Mouse (Mus musculus) monocyte, adult 2 months (primary cell): ENCODE results near the gene Il3.

Source experiments
- DNase-seq, 2 experiments: peaks; one replicate each; pipeline ENCODE4 v3.0.0; 2022; ENCODE audit warnings: low spot score in 2 of 2, low read depth in 1 of 2

Il3 gene

GRCm38 (mm10) chr11:54287821-54288453, 20.9 kb upstream of the Il3 start:
- DNase-seq, result no peak

DNA sequence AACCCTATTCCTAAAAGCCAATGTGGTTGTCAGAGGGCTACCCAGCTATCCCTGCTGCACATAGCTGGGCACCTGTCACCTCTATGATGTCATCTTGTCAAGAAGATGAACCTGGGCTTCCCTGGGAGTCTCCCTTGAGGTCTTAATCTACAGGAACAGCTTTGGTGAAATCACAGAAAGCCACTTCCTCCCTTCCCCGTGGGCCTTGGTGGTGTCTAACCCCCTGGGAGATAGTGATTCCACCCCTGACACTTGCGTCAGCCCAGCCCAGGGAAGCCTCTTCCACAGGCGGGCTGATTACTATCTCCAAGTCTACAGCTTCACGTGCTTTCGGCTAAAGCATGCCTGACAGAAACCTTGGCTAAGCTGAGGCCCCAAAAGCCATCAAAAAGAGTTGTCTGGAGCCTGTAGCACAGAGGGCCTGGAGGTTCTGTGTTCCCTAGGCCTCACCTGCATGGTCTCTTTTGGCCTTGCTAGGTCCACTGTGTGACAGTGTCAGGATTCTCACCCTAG, 4.4 kb upstream of the Il3 start:
- no peak for DNase-seq

DNA sequence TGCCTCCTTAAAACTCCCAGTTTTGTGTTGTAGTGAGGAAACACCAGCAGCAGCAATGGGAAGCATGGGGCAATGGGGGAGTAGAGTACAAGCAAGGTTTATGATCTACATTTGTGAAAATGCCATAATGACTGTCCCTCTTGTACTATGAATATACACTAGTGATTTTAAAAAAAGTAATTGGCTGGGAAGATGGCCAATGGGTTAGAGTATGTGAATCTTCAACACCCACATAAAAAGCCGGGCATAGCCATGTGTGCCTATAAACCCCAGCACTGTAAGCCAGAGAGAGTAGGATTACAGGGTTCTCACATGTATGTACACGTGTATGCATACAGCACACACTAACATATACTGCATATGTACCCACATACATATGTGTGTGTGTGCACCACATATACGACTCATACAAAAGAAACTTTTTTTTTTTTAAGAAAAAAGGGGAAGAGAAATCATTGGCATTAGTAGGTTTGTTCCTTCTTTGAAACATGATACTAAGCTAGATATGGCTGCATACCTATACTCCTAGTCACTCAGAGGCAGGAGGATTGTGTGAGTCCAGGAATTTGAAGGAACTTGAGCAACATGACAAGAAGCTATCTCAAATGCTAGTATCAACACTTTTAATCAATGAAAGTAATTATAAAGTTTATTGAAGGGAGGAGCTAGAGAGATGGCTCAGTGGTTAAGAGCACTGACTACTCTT, 2.3 kb upstream of the Il3 start:
- no peak for DNase-seq

DNA sequence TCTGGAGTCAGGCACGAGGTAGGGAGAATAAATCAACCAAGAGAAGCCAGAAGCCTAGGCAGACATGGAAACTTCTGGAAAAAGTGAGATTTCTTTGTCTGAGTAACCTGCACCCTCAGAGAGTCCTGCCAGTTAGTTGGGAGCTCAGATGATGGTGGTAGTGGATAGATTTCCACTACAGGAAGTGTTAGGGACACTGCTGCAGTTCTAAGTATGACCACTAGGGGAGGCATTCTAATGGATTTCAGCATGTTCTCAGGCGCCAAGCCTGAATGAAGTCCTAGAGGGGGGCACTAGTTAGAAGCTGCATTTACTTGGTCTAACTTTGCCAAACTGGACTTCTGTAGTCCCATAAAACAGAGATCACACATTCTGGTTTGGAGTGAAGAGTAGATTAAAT, 2.5 kb downstream of the Il3 start:
- peak in 1 of 2 experiments; percentile 33 for DNase-seq

DNA sequence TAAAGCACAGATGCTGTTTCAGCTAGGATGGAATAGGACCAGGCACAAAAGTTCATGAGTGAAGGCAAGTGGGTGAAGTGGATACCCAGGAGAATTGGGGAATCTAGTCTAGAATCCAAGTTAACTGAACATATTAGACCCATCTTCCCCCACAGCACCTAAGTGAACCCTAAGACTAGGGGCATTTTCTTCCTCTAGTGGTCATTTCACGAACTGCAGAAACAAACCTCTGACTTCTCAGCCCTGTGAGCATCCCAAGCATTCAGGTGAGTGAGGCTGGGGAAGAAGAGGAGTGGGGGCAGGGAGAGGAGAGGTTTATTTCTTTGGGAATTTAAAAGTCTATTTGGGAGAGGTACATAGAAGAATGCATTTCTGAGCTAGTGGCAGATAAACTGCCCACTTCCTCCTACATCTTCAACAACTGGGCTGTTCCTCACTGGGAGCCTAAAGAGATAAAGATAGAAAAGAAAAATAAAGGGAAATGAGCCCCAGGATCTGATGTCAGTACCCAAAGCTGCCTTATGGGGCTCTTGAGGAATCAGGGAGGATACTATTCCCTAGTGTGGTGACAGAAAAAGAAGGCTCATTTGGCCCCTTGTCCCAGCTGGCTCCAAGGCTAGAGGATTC, 3.6 kb downstream of the Il3 start:
- DNase-seq, result no peak

GRCm38 (mm10) chr11:54256624-54257376, 10.3 kb downstream of the Il3 start:
- DNase-seq, result peak in 1 of 2 experiments; percentile 51

DNA sequence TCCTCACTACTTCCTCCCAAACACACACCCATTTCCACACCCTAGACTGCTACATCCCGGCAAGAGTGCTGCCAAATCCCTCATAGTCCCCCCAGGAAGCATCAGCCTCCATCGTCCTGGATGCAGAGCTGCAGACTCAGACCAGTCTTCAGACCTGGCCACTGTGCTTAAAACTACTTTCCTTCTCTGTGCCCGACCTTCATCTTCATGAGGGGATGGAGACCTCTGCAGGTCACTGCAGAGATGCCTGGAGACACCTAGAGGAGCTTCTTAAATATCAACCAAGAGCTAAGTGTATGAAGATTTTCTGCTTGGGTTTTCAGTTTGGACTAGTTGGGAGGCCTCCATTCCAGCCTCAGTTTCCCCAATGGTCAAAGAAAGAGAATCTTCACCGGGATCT, 13.0 kb downstream of the Il3 start:
- no peak for DNase-seq

DNA sequence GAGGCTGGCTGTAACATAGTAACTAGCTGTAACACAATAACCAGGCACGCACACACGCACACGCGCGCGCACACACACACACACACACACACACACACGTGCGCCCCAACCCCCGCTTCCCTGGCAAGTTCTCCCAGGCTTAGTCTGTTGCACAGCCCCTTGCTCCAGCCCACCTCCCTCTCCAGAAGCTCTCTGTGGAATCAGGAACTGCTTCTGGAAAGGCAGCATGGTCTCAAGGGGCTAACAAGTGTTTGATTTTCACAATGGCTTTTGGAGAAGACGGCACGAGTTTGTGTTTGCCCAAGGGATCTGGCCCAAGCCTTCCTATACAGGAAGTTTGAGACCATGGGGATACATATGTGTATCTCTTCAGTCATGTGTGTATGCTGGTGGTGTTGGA, 16.5 kb downstream of the Il3 start:
- no peak for DNase-seq

- DNase-seq, result no peak
Observed at GRCm38 (mm10) chr11:54249748-54250147, 17.3 kb downstream of the Il3 start.

GRCm38 (mm10) chr11:54248940-54249717, 17.9 kb downstream of the Il3 start, which contains the start of gene Csf2:
TSS of gene Csf2 (minus strand) at chr11:54249667.
- no peak for DNase-seq

DNA sequence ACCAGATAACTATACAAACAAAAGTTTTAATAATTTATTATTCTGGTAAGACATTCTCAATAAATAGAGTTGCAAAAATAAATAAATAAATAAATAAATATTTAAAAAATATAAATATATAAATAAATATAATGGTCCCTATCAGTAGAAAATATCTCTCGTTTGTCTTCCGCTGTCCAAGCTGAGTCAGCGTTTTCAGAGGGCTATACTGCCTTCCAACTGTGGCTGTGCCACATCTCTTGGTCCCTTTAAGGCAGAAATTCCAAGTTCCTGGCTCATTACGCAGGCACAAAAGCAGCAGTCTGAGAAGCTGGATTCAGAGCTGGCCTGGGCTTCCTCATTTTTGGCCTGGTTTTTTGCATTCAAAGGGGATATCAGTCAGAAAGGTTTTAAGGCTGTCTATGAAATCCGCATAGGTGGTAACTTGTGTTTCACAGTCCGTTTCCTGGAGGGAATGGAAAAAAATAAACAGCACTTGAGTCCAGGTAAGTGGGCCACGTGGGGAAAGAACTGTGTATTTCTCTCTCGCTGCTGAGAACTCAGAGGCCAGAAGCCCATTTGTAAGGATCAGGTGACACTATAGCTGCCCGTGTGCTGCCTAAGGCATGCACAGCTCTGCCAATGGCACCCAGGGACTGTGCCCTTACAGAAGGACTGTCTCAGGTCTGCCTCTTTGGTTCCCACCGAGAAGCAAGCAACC, 19.7 kb downstream of the Il3 start:
- no peak for DNase-seq

- no peak for DNase-seq
Observed at GRCm38 (mm10) chr11:54244465-54244864, 22.6 kb downstream of the Il3 start.

GRCm38 (mm10) chr11:54242494-54242893, 24.6 kb downstream of the Il3 start:
- no peak for DNase-seq

- DNase-seq, result peak; percentile 52 to 54
Observed at GRCm38 (mm10) chr11:54236939-54237338, 30.1 kb downstream of the Il3 start.

DNA sequence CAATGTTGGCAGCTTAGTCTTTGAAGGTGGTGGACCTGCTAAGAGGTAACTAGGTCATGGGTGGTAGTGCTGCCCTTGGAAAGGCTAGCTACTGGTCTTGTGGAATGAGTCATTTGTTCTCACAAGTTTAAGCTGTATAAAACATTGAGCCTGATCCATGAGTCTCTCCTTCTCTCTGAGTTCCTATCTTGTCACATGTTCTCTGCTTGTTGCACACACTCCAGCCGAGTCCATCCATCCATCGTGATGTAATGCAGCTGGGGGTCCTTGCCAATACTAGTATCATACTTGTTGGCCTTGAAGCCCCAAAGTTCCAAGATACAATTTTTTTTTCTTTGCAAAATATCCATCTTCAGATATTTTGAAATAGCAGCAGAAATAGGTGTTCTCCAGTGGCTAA, 39.6 kb downstream of the Il3 start:
- DNase-seq, result no peak

DNA sequence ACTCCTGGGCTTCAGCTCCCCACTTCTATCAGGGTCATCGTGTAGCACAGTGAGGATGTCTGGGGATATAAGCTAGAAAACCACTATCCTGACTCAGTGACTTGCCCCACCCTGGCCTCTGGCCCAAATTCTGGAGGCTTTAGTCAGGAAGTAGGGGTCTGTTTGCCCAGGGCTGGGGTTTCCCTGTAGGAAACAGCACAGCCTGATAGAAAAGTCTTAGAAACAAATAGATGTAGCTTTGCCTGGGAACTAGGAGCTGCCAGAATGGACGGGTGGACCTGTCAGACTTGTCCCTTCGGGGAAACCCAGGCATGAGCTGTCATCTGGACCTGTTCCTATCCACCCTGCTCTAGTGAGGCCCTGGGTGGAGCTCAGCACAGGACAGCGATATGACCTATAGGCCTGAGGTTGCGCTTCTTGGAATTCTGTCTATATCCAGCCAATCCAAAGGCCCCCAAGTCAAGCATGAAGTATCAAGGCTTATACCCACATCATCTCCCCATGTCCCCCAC, 42.5 kb downstream of the Il3 start:
- DNase-seq, result no peak

DNA sequence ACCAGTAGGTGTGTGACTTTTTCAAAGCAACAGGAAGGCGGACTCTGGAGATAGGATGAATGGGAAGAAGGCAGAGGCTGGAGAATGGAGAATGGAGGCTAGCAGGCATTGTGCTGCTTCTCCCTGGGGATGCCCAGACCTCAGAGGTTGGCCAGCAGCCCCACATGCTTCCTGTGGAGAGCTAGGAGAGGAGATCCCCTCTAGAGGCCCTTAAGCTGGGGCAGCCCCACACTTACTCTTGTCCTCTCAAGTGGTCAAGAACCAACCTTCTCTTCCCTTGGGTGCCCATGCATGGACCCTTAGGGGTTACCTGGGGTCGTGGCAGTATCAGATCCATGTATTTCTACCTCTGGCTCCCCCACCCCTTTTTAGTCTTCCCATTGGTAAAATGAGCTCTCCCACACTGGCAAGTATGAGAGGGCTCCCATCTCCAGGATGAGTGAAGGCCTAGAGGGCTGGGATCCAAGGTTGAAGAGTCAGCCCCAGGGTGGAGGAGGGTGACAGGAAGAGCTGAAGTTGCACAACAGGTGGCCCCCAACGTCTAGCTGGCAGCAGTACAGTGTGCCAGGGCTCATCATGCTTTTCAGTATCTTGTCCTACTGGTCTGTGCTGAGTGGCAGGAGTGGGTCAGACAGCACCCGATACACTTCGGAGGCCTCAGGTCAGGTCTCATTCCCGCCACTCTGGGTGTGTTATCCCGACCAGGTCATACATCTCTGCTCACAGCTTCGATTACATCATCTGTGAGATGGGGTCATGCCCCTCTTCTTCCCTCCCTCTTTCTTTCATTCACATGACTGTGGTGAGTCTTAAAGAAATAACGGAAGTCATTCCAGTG, 43.2 kb downstream of the Il3 start:
- no peak for DNase-seq

GRCm38 (mm10) chr11:54219903-54220740, 47.0 kb downstream of the Il3 start:
- DNase-seq, result no peak
